Mouse (Mus musculus) lung, postnatal 10 days (tissue): ENCODE measurements around the gene Taar2.

ENCODE experiments used
- DNase-seq: peaks from one replicate; pipeline ENCODE4 v3.0.0; 2021

Gene Taar2

DNA sequence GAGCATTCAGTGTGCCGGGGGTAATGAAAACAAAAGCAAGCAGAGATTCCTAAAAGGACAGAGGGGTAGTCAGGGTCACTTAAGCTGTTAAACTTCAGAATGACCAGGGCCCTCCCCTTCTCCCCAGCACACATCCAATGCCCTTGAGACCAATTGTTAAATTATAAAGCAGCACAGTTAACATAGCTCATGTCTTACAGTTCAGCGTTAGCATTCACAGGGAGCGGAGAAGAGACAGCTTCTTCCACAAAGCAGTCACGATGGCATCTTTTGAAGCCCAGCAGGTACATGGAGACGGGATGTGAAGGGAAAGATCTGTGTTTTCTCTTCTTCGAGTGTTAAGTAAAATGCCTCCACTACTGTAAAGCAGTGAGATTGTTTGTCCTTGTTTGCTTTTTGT is at the start of gene Taar2:
Gene Taar2 (plus strand): TSS at position 261 of the 400 bp plus-strand sequence.
- no peak for DNase-seq

DNA sequence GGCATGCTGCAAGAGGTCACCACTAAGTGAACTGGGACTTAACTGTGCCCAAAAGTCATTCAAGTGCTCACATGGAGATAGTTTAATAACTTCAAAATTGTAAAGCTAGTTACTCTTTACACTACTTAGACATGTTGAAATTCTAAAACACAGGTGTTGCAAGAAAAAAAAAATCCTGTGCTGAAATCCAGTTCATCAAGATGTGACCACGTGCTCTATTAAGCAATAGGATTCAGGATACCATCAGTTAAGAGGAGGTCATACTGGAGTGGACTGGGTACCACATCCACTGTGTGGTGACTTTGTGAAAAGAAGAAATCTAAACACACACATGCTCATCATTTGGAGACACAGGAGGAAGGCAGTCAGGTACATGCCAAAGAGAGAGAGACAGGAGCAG is 45.4 kb upstream of the Taar2 start:
- no peak for DNase-seq

DNA sequence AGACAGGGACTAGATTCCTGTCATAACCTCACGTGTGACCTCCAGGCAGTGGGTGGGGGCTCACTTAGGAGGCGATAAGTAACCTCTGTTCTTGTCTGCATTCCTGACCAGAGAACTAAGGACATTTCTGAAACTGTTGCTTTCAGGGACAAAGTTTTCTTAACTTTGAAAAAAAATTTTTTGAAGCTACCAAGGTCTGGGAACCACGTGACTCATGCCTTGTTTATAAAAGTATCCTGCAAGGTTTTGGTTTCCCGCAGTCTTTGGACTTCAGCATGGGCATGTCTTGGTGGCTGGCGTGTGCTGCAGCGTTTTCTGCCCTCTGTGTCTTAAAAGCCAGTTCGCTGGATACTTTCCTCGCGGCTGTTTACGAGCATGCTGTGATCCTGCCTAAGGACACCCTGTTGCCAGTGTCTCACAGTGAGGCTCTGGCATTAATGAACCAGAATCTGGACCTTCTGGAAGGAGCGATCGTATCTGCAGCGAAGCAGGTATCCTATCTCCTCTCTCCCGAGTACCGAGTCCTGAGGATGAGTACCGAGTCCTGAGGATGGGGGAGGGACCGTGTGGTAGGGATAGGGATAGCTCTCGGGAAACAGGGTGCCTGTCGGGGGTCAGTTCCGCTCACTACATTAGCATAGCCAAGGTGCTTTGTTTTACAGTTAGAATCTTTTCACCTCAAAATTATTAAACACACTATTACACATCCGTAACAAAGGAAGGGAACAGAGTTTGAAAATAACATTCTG is 43.6 kb upstream of the Taar2 start, which contains the start of gene Vnn1:
Gene Vnn1 (plus strand): TSS at position 88 of the 749 bp plus-strand sequence.
- DNase-seq: peak; percentile 5

DNA sequence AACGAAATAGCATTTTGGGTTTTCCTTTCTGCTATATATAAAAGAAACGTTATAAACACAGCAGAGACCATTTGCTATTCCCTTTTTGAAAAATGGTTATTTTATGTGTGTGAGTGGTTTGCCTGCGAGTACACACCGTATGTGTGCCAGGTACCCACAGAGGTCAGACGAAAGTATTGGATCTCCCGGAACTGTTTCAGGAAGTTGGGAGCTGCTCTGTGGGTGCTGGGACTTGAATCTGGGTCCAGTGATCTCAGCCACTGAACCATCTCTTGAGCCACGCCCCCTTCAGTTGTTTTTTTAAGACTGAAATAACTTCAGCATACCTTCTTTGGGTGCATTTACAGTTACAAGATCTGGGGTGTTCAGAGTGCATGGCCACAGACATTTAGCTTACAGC is 43.0 kb upstream of the Taar2 start:
- no peak for DNase-seq

DNA sequence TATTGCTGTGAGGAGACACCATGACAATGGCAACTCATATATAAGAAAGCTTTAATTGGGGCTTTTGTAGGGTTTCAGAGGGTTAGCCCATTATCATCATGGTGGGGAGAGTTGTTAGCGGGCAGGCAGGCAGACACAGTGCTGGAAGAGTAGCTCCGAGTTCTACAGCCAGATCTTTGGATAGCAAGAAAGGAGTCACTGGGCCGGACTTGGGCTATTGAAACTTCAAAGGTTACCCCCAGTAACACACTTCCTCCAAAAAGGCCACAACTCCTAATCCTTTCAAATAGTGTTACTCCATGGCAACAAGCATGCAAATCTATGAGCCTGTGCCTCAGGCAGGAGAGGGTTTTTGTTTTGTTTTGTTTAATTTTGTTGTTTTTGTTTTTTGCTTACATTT is 37.3 kb upstream of the Taar2 start:
- DNase-seq: no peak

DNA sequence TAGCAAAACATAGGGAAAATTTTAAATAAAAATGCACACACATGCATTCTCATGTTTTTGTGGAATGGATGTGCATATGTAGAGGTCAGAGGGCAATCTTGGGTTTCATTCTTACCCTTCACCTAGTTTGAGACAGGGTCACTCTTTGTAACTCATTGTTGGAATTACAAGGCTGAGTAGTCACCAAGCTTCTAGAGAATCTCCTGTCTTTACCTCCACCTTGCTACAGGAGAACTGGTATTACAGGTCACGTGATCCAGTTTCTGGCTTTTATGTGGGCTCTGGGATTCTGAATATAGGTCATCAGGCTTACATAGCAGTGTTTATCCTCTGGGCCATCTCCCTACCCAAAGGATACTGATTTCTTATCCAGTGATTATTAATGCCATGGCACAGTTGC is 32.7 kb upstream of the Taar2 start:
- no peak for DNase-seq

DNA sequence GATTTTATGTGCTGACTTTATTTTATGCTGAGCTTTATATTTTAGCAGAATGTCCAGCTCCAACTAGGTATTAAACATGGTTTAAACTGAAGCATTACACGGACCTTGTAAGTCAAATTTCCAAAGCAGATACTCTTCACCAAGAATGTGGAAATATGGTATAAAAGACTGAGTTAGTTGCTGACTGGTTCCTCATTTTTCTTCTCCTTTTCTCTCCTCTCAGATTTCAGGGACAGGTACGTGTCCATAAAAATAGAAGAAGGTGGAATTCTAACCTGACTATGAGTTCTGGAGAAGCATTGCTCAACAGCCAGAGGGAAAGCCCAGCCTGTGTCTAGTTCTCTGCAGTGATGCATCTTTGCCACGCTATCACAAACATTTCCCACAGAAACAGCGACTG is 18.3 kb upstream of the Taar2 start, which contains the start of gene Taar1:
Gene Taar1 (plus strand): TSS at position 301 of the 400 bp plus-strand sequence.
- no peak for DNase-seq

DNA sequence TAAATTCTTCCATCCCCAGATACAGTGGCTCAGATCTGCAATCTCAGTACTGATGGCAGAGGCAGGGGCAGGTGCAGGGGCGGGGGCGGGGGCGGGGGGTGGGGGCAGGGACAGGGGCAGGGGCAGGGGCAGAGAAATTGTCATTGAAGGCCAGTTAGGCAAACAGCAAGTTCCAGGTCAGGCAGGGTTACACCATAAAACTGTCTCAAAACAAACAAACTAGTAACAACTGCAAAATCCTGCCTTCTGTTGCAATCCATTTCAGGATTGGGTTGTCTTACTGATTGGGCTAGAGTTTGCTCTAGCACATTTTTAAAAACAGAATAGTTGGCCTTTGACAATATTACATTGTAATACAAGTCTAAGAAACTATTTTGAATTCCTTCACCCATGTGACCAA is 15.9 kb upstream of the Taar2 start:
- no peak for DNase-seq

DNA sequence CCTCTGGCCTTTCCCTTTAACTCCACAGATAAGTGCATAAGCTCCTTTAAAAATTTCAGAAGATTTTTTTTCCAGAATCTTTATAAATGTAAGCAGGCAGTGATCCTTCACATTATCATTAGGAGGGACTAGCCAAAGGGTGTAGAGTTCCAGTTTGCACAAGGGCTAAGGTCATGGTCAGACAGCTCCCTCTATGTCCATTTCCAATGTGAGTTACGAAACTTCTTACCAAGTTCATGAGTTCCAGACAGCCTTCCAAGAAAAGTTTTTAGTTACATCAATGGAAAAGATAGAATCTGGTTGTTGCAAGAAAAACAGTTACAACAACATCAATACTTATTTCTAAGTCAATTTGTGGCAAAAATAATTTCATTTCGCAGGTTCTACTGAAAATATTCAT is 14.4 kb upstream of the Taar2 start:
- no peak for DNase-seq

DNA sequence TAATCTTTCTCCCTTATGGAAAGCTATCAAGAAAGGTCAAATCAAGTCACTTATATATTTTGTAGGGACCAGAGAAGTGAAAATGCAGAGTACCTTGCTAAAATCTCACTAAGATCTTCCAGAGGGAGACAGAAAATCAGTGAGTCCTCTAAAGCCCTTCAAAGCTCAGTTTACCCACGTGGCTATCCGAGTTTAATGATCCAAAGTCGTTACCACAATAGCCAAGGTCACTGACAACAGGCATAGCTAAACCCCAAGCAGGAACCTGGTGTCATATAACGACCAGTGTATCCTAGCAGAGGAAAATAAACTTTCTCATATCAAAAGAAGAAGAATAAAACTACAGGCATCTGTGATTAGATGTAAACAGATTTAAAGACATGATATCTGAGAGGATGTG is 759 bp upstream of the Taar2 start:
- no peak for DNase-seq

DNA sequence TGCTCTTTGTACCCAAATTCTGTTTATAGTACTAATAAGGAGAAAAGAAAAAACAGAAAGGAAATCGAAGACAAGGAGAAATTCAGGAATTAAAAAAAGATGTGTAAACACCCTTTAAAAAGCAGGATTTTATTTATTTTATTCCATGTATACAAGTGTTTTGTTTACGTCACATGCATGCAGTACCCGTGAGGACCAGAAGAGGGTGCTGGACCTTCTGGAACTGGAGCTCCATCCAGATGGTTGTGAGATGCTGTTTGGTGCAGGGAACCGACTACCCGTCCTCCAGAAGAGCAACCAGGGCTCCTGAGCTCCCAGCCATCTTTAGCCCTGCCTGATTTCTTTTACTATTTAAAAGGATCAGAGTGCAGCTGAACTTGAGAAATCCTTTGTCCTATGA is 4.1 kb downstream of the Taar2 start:
- no peak for DNase-seq

DNA sequence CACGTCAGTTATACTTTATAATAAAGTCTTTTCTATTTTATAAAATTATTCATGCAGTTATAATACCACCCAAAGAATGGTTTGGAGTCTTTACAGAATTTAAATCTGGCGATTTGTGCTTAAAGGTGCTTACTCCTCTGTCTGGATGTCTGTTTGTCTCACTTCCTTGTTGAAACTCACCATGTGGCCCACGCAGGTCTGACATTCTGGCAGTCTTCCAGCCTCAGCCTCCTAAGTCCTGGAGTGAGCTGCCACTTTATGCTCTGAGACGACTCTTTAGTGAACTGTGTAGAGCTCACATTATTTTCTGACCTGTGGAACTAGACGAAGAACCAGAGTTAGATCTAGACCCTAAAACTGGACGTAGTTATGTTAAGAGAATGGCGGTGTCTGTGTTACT is 9.7 kb downstream of the Taar2 start:
- peak; percentile 21 for DNase-seq

DNA sequence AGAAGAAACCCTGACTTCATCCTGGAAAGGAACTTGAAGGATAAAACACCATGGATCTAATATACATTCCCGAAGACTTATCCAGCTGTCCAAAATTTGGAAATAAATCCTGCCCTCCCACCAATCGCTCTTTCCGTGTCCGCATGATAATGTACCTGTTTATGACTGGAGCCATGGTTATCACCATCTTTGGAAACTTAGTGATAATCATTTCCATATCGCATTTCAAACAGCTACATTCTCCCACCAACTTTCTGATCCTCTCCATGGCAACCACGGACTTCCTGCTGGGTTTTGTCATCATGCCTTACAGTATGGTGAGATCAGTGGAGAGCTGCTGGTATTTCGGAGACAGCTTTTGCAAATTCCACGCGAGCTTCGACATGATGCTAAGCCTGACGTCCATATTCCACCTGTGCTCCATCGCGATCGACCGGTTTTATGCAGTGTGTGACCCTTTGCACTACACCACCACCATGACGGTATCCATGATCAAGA is 11.2 kb downstream of the Taar2 start, which contains the start of gene Taar3:
Gene Taar3 (plus strand): TSS at position 51 of the 498 bp plus-strand sequence.
- no peak for DNase-seq

DNA sequence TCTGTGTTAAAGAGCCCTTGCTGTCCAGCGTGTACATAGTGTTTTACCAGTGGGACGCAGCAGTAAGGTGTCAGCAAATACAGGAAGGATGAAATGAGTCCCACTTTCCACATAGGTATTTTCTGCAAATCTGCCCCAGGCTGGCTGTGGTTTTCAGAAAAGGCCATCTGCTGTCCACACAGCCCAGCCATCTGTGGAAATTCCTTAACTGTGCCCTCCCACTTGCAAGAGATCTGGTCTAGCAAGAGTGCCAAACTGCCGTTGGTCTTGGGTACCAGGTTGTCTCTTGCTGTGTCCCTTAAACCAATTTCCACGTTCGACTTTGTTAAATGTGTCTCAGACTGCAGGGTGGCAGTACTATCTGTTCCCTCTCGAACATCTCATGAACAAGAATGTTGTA is 13.3 kb downstream of the Taar2 start:
- DNase-seq: no peak

DNA sequence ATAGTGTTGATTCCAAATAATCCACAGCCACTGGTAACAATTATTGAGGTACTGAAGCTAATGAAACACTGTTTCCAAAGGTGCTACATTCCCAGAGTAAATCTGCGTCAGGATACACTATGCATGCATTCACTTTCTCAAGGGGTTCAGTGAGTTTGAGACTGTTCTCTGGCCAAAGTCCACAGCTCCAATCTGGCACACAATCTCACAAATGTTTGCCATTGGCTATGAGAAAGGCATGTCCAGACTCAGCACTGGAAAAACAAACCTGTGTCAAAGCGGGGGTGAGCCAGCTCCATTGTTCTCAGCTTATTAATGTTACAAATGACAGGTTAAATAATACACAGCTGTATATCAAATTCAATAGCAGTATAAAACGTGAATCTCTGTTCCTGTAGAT is 20.7 kb downstream of the Taar2 start:
- peak; percentile 5 for DNase-seq

DNA sequence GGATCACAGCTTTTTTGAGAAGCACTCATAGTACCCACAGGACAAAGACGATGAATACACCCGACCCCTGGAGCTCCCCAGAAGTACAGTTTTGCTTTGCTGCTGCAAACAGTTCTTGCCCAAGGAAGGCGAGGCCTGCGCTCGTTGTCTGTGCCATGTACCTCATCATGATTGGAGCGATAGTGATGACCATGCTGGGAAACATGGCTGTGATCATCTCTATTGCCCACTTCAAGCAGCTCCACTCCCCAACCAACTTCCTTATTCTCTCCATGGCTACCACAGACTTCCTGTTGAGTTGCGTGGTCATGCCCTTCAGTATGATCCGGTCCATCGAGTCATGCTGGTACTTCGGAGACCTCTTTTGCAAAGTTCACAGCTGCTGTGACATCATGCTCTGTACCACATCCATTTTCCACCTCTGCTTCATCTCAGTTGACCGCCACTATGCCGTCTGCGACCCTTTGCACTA is 22.1 kb downstream of the Taar2 start, which contains the start of gene Taar4:
Gene Taar4 (plus strand): TSS at position 51 of the 472 bp plus-strand sequence.
- no peak for DNase-seq

DNA sequence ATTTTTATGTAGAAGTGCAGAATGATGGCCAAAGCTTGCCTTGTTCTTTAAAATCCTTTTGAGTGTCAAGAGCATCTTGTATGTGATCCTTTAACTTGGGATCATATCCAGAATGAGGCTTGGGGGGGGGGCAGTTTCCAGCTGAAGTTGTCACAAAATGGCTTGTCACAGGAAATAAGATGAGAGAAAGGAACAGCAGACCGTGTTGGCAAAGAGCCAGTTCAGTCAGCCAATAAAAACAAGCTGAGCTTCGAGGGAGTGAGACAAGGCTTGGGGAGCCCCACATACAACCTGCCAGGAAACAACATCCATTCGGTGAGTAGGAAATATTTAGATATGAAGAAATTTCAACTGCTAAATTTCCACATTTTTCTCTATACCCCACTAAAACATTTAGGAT is 25.1 kb downstream of the Taar2 start:
- peak; percentile 7 for DNase-seq

DNA sequence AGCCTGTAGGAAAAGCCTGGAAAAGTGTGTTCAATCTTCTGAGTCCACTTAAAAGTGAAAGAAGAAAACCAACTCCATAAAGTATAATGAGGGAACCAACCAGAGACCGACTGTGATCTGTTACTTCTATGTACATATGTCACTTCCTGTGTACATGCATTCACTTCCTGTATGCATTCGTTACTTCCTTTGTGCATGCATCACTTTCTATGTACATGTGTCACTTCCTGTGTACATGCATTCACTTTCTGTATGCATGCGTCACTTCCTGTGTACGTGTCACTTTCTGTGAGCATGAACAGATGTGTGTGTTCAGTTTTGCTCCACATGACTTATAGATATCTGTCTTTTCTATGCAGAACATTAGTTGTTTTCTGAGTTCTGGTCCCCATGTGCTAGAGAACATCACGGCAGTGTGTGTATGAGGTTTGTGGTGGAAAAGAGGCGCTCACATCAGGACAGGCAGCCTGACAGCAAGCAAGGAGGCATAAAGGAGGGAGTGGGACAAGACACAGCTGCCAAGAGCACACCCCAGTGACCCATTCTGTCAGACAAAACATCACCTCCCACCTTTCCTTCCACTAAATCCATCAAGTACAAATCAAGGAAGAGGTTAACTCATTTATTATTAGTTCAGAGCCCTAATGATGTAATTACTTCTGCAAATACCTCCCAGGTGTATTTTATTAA is 26.7 kb downstream of the Taar2 start:
- DNase-seq: no peak

DNA sequence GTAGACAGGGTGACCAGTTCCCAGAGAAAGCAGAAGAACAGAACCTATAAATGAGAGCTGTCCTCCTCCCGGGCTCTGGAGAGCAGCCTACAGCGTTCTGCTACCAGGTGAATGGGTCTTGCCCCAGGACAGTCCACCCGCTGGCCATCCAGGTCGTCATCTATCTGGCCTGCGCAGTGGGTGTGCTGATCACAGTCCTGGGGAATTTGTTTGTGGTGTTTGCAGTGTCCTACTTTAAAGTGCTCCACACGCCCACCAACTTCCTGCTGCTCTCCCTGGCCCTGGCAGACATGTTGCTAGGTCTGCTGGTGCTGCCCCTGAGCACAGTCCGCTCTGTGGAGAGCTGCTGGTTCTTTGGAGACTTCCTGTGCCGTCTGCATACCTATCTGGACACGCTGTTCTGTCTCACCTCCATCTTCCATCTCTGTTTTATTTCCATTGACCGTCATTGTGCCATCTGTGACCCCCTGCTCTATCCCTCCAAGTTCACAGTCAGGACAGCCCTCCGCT is 32.3 kb downstream of the Taar2 start, which contains the start of gene Taar5:
Gene Taar5 (plus strand): TSS at position 51 of the 510 bp plus-strand sequence.
- DNase-seq: no peak

DNA sequence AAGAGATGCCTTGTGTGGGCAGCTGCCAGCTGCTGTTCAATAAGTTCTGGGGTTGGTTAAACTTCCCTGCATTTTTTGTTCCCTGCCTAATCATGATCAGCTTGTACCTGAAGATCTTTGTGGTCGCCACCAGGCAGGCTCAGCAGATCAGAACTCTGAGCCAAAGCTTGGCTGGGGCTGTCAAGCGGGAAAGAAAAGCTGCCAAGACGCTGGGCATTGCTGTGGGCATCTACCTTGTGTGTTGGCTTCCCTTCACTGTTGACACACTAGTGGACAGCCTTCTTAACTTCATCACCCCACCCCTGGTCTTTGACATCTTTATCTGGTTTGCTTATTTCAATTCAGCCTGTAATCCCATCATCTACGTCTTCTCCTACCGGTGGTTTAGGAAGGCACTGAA is 32.9 kb downstream of the Taar2 start:
- no peak for DNase-seq

DNA sequence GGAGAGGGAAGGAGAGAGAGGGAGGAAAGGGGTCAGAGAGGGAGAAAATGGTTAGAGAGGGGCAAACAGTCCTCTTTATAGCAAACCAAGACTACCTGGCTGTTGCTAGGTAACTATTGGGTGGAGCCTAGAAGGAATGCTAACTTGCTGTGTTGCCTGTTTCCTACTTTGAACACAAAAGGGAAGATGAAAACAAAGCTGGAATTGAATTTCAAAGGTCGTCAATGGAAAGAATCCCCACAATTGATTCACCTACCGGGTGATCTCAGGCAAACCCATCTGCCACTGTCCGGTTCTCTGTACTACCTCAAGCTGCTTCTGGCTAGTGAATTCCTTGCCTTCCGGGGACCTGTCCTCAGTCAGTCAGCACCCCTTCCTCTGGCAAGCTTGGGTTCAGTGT is 39.6 kb downstream of the Taar2 start:
- no peak for DNase-seq

DNA sequence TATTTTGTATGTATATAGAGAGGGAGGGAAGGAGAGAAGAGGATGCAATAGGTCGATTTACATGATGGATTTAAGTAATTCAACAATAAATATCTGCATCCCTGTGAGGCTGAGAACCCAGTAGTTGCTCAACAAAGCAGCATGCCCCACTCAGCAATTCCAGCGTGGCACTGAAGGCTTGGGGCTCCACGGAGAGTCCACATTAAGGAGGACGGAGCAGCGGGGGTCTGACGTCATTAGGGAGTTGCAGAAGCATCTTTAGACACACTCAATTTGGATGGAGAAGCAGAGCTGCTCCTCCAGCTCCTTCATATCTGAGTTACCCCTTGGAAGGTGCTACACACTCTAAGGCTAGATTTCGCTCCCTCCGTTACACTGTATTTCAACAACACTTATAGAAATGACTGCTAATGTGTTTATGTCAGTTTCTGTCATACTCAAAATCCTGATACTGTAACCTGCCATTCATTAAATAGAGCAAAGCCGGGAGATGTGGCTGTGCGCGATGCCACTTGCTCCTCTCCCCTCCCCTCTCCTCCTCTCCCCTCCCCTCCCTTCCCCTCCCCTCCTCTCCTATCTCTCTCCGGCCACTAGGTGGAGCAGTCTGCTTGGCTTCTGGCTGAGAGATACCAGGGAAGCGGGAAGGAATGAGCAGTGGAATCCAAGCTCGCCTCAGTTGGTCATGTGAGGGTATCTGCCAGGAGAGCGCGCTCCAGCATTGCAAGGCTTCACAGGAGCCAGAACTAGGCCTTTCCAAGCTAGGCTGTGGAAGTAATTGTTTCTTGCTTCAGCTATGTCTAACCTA is 40.7 kb downstream of the Taar2 start:
- DNase-seq: peak; percentile 81

DNA sequence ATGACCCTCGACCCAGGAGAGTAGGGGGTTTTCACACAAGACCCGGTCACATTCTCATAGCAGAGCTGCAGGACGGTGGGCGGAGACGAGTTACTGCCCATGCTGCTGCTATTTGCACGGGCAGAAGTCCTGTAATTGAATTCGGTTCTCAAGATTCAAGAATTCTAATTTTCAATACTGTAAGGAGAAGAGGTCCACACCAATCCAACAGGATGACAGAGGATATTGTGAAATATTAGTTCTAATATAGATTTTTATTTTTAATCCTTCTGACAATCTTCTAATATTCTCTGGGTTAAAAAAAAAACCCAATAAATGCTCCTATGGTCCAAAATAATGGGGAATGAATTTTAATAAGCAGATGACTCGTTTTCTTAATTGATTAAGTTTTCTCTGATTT is 47.2 kb downstream of the Taar2 start, which contains the start of gene Taar6:
Gene Taar6 (minus strand): TSS at position 101 of the 400 bp plus-strand sequence.
- DNase-seq: no peak
